Mouse (Mus musculus) gastrocnemius, adult 8-10 months (tissue): Measurements from ENCODE around the gene Uevld. TPM values are rescaled to one million over a fixed set of nuclear protein-coding genes. Genes with fewer than 3 reads are reported as not detected.
"Not testable (repeated sequence)": the region's sequence is repeated elsewhere in the genome, so short reads cannot be mapped to it uniquely, and the experiment has no call there.

ENCODE experiments used
- DNase-seq, 2 experiments: peaks; one replicate each; pipeline ENCODE4 v3.0.0; 2022; ENCODE audit warnings: low spot score in 2 of 2
- total RNA-seq, 4 experiments: library from RNA; stranded (reverse); gene quantifications; 2 replicates each; pipeline ENCODE4 v1.2.4; 2022

The Uevld gene
- total RNA-seq: 10 to 100 TPM; 10.8 to 18.9 (median 12.1) TPM

DNA sequence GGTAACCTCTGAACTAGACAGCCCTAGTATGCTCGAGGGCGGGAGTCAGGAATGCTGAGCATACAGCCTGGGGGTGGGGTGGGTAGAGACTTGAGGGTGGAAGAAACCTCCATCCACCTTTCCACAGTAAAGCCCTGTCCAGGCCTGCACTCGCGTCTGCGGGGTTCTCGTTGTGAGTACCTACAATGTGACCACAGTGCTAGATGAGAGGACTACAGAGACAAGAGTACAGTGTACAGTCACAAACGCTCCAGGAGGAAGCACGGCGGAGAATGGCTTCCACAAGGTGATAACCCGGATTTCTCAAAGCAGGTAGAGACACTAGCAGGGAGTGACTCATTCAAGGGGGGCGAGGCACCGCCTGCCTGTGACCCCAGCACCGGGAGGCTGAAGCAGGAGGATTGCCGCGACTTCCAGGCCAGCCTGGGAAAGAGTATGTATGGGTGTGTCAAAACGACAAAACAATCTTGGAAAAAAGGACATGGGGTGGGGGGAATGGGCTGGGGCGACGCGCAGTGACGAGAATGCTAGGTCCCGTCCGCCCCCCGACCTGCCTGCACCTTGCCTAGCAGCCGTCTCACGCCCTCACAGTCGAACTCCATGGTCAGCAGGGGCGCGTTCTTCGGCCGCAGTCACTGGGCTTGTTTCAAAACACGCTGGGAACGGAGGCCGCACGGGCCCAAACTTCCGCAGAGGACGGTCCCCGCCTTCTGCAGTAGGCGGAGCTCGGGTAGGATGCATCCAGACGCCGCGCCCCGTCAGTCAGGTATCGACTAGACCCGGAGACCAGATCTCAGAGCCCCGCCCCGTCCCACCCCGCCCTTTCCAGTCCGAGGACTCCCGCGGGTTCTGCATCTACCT, at the start of gene Uevld:
TSS of gene Uevld (minus strand) at position 697 of the 861 bp plus-strand sequence.
- peak; percentile 87 to 90 for DNase-seq

DNA sequence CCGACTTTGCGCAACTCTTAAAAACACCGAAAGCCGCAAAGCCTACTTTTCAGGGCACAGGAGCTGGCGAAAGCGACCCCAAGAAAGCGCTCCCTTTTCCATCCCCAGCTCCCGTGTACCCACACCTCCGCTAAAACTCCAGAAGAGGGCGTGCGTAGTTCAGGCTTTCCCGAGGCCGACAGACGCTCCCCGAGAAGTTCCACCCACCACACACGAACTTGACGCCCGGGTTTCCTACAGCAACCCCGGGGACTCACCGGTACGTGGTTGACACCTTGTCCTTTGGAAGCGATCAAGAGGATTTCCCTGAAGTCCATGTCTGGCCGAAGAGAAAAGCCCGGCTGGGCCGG, 49.5 kb upstream of the Uevld start:
- DNase-seq: no peak

DNA sequence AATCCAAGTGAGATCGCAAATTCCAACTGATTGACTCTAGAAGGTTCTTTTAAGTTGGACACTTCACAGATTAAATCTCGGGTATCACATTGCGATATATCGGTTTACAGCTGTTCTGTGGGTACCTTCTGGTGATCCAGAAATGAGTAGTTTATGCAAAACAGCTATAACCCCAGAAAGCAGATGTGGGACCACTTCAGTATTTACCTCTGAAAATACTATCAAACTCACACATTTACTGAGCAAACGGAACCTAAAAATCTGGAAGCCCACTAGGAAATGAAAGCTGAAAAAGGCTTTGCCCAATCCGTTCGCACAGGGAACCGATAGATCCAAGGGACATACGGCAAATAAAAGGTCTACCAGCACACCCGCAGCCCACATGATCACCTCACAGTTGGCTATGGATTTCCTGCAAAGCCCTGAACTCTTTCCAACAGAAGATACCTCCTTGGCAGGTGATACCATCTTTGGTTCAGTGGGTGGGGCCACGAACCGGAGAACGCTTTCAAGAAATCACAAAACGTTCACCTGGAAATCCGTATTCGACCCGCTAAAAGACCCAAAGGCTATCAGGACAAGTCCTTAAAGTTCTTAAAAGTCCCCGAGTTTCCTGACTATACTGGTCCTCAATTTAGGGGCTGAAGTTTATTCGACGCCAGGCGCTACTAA, 48.9 kb upstream of the Uevld start:
- no peak for DNase-seq

DNA sequence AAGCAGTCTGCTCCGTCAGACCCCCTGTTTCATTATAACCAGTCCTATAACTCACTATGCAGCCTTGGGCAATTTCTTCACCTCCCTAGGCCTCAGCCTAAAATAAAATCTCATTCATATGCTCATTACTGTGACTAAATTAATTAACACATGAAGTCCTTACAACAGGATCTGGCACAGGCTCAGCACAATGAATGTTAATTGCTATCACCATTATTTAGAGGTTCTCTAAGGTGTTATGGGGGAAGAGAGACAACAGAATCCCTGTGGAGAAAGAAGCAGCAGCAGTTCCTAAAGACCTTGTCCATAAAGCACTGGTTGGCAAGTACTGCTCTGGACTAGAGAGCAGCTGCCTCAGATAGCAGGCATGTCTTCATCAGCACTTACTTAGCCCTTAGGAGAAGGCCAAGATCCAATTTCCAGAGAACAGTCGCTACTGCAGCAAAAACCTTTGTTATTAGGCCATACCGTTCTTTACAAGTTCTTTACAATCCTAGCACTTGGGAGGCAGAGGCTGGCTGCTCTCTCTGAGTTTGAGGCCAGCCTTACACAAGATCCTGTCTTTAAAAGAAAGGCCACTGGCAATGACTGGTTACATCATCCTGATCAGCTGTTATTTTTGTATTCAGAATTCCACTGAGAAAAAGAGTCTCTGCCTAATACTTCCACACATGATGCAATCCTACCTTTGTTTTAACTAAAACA, 45.2 kb upstream of the Uevld start:
- DNase-seq: no peak

DNA sequence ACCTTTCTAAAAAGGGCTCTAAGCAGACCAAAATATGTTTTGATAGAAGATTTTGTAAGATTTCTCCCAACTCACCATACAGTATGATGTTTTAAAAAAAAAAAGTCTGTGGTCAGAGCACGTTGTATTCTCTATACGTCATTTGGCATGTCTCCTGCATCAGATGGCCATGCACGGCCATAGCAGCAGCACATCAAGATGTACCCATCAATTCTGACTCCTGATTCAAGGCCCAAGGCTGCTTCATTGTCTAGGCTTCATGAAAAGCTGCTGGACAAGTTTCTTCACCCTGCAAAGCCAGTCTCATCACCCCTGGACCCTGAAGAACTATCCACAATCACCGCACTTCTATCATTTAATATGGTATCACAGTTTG, 43.6 kb upstream of the Uevld start:
- no peak for DNase-seq

DNA sequence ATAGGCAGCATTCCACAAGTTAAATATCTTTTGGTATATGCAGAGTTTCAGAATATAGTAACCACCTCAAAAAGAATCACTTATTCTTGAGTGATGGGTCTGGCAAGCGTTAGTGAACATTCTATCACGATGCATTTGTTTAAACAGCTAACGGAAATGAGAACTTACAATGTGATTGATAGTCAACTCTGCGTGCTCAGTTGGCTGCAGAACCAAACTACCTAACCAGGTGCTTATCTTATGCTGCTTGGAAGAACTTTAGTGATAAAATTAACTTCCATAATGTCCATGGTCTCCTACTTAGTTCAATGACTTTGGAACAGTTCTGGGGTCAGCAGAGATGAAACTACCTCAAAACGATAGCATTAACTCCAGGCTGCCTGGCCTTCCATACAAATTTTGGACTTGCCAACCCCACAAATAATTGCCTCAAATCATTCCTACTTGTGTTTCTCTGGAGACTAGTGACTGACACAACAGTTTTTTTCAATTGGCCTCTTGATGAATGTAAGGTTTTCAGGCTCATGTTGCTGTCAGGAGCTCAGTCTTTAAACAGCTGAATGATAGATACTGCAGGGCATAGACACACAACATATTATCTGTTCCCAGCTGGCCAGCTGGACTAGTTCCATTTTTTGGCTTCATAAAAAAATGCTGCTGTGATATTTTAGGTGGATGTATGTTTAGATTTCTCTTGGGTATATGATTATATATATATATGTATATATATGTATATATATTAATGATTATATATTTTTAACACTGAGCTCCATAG, 43.0 kb upstream of the Uevld start:
- DNase-seq: no peak

DNA sequence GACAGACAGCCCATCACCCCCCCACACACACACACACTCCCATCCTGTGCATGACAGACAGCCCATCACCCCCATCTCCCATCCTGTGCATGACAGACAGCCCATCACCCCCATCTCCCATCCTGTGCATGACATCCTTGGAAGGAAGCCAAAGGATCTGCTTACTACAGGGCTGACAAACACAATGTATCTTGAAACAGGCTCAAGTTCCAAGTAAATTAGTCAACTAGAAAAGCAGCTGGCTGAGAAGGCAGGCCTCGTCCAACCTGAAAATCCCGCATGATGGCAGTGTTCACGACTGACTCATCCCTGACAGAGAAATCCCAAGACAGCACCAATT, 42.3 kb upstream of the Uevld start:
- DNase-seq: no peak

DNA sequence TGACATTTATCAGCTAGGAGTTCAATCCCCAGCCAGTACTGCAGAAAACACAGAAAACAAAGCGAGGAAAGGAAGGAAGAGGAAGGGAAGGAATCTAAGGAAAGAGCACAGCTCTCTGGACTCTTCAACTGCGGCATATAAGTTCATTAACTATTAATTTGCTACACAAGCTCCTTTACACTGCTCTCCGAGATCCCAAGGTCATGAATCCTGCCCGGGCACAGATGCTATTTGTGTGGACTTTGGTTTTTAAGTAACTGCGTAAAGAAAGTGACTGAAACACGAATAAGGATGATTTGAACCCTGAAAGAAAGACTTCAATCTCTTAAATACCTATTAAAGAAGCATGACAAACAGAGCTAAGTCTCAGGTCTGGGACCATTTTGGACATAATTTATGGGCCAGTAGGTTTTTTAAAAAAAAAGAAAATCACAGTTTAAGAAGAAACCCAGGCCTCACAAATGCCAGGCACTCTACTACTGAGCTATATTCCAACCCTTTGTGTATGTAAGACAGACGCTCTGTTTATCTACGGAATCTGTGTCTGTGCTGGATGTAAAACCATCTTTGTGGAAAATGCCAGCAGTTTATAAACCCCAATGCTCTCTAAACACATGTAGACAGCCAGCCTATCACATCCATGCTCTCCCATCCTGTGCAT, 41.8 kb upstream of the Uevld start:
- DNase-seq: no peak

DNA sequence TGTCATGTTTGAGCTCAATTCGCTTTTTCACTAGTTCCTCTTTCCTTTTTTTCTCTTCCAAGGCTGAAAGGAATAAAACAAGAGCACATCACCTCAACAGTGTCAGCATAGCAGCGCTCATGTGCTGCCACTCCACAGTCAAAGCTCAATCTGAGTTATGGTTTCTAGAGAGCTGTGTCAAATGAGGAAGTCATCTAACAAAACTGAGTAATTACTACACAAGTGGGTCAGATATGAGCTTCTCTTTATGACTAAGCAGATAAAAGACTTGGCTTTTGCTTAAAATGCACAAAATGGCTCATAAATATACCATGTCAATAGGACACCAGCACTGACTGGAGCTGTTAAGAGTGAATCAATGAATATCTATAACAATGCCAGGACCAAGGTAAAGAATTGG, 40.6 kb upstream of the Uevld start:
- no peak for DNase-seq

DNA sequence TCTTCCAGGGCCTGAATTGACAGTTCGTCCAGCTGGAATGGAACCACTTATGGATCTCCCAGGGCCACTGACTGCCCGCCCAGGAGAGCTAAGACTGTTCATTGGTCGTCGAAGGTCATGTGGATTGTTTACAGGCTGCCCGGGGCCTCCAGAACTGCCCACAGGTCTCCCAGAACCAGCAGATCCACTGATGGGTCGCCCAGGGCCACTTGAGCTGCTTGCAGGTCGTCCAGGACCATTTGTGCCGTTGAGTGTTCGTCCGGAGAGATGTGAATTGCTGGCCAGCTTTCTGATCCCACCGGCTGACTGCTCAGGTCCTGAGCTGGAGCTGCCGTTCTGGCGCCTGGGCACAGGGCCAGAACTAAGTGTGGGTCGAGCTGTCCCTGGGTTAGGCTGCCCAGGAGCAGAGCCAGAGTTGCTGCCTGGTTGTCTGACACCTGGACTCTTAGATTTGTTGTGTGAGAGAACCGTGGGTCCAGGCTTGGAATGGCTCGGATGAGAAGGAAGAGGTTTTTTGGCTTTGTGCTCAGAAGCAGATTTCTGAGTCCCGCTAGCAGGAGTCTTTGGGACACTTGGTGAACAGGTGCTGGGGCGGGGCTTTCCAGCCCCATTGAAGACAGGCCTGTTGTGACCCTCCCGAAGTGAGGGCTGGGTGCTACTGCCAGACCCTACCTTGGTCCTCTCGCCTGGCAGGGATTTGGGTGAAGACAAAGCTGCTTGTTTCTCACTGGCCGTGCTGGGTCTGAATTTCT, 39.5 kb upstream of the Uevld start:
- DNase-seq: peak; percentile 21 to 35

DNA sequence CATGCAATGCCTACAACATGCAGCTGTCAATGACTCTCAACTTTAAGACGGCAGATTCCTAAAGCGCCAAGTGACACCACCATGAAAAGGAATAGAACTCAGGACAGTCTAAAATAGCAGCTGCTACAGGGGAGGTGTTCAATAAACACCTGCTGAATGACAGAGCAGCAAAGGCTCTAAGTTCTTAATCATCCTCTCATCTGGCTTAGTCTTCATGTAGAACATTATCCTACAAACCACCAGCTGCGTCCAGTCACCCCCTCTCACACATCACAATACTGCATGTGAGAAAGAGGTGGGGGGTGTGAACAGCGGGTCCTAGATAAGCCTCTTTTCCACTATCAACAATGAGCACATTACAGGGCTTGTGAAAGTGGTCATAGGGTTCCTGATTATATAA, 38.7 kb upstream of the Uevld start:
- no peak for DNase-seq

DNA sequence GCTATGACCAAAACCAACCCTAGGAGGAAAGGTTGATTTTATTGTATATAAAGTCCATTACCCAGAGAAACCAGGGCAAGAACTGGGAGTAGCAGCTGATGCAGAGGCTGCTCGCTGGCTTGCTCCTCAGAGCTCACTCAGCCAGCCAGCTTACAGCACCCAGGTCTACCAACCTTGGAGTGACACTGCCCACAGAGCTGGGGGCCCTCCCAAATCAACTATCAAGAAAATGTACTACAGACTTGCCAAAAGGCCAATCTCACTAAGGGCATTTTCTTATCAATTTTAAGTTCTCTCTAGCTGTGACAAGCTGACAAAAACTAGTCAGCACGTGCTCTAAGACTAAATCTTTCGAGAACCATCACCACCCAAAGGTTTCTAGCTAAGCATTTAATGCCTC, 37.2 kb upstream of the Uevld start:
- DNase-seq: no peak

DNA sequence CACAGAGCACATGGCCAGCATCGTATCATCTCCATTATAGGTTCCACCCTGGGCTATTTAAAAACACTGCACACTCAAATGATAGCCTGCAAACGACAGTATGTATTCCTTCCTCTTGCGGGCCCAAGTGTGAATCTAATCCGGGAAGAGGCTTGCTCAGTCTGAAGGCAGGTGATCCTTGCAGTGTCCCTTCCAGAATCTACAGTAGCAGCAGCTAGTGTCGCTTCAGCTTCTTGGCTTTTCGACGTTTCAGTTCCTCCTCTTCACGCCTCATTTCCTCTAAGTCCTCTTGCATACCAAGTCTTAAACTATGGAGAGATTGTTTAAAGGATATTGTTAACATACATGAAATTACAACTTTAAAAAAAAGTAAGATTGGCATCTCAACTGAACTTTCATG, 34.8 kb upstream of the Uevld start:
- no peak for DNase-seq

DNA sequence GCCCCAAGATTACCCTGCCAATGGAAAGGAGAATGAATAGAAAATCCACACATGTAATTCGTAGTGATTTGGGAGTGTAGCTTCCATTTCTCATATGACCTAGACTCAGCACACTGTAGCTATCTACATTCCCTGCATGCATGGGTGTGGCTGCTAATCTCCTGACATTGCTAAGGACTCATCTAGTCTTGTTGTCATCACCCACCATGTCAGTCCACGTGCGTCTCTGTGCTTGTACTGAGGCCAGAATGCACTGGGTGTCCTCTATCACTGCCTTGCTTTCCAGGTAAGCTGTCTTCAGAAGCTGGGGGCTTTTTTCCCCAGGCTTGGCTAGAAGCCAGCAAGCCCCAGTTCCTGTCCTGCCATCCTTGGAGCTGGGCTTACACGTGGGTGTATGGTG, 31.1 kb upstream of the Uevld start:
- not testable (repeated sequence) for DNase-seq

DNA sequence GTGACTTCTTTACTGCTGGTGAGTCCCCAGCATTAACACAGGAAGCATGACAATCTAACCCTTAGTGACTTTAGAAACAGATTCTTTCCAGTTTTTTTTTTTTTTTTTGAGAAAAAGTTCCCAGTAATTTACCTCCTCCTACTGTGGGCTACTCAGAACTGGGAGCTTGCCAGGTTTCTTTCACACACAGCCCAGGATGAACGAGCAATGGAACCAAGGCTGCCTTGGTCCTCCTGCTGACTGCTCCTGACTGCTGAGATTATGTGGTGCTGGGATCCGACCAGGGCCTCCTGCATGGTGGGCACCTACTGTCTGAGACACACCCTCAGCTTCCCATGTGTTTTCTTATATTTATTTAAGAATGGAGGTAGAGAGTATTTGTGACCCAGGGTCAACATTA, 28.7 kb upstream of the Uevld start:
- DNase-seq: no peak

DNA sequence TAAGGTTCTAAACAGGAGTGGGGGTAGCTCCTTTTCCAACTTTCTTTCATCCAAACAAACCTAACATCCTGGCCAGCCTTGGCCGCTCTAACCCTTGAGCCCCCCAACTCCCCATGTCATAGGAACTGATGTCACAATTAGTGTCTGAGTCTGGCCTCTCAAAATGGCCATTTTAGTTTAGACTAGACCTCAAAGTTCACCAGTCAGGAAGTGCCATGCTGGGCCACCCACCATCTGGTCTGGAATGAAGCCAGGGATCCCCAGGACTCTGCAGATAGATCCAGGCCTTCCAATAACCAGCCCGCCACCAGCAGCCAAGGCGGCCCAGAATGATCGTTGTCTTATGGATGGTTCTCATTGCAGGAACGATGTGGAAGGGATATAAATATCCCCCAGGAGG, 28.3 kb upstream of the Uevld start:
- DNase-seq: no peak

DNA sequence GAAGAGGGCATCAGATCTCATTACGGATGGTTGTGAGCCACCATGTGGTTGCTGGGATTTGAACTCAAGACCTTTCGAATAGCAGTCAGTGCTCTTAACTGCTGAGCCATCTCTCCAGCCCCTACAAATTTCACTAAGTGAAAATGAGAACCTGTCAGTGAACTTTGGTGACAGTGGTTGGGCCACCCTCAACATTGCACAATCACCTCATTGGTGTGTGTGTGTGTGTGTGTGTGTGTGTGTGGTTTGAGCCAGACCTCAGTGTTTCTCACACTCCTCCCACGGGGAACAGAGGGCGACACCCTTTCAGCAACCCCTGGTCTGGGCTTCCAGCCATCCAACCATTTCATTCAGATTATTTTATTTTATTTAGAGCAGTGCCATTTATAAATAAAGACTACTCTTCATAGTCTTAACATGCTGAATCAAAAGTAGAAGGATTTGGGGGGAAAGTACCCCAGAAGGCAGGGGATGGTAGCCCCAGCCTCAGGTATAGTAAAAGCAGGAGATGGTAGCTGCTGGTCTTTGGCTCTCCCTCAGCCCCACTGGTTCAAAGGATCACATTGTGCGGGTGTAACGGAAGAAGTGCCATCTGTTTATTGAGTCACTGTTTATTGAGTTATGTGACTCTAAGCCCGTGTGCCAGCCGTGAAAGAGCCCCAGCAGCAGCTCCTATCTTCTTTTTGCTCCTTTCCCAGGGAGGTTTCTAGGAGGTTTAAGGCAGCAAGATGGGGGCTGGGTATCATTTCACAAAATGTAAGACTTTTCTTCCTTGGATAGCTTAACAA, 27.6 kb upstream of the Uevld start:
- DNase-seq: no peak

DNA sequence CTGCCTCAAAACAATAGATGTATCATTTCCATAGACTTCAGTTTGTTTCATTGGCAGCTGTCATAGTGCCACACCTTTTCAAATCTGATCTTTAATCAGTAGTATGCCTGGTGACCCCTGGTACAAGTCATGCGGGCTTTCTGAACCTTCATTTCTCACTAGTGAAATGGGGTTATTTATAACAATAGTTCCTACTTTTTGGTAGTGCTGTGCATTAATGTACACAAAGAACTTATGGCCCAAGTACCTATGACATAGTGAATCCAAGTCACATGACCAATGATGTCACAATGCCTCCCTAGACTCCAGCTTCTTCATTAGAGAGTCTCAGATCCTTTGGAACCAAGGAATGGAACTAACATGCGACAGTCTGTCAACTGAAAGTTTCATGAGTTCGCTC, 25.0 kb upstream of the Uevld start, which contains the start of gene Gm9999:
TSS of gene Gm9999 (plus strand) at position 301 of the 400 bp plus-strand sequence.
- DNase-seq: no peak

DNA sequence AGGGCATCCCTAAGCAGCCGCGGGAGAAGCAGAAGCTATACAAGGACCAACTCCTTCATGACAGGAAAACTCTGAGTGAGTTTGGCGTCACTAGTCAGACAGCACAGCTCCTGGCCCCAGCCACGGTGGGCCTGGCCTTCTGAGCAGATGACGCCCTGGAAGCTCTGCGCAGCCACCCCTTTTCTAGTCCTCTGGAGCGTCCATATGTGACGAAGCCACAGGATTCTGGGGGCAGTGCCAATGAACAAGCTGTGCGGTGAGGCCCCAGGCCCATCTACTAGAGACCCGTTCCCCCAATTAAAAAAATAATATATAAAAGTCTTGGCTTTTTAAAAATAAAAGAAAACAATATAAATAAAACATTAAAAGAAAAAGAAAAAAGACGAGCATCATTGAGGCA, 17.1 kb upstream of the Uevld start:
- no peak for DNase-seq

DNA sequence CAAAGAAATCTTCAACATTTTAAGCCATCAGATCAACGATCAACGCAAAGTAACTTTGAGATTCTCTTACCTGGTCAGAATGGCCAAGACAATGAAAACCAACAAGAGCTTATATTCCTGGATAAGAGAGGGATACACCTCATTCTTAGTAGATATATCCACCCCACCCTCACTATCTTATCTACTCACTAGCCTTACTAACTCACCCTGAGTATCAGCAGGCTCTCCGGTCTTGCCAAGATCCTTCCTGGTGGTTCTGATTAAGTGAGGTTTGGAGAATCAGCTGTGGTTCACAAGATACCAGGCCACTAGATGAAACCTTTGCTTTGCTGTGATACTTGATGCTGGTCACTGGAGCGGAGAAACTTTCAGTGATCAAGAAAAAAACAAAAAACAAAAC, 16.3 kb upstream of the Uevld start:
- DNase-seq: no peak
